Mouse (Mus musculus) T-helper 2 cell (primary cell): ENCODE results near the gene Olfr270.

Experiments used
- in situ Hi-C: fragments of 300-600 bp; cut with MboI, MseI; formaldehyde crosslinking; loops from one replicate; pipeline ENCODE4 v1.15.1; 2025; ENCODE audit warnings: high pct_unique_total_duplicates

The Olfr270 gene

GRCm38 (mm10) chr4:52964247-52964646, at the start of gene Olfr270:
TSS of gene Olfr270 (plus strand) at chr4:52964547.
- in situ Hi-C loops, result no loop called here

- in situ Hi-C loops, result no loop called here
These were observed 47.6 kb upstream of the Olfr270 start for GRCm38 (mm10) chr4:52916659-52917310.

GRCm38 (mm10) chr4:52917311-52917688, 47.0 kb upstream of the Olfr270 start:
- in situ Hi-C loops, result no loop called here

GRCm38 (mm10) chr4:52919078-52919477, 45.3 kb upstream of the Olfr270 start, which contains the start of gene Olfr272:
TSS of gene Olfr272 (minus strand) at chr4:52919178.
- in situ Hi-C loops, result no loop called here

- in situ Hi-C loops, result no loop called here
These were observed 33.9 kb upstream of the Olfr270 start for GRCm38 (mm10) chr4:52930480-52930879.

- in situ Hi-C loops, result no loop called here
These were observed 17.7 kb upstream of the Olfr270 start for GRCm38 (mm10) chr4:52946665-52947064.

GRCm38 (mm10) chr4:52949005-52949404, 15.3 kb upstream of the Olfr270 start:
- in situ Hi-C loops, result no loop called here

- in situ Hi-C loops, result no loop called here
These were observed 5.7 kb upstream of the Olfr270 start for GRCm38 (mm10) chr4:52958693-52959092.

- in situ Hi-C loops, result no loop called here
These were observed 20.9 kb downstream of the Olfr270 start for GRCm38 (mm10) chr4:52985216-52985615.

- in situ Hi-C loops, result no loop called here
These were observed 21.9 kb downstream of the Olfr270 start for GRCm38 (mm10) chr4:52986266-52986665.

- in situ Hi-C loops, result no loop called here
These were observed 24.9 kb downstream of the Olfr270 start, which contains the start of gene Nipsnap3a for GRCm38 (mm10) chr4:52989248-52989647. TSS of gene Nipsnap3a (plus strand) at chr4:52989272.

- in situ Hi-C loops, result no loop called here
These were observed 35.1 kb downstream of the Olfr270 start for GRCm38 (mm10) chr4:52999449-52999848.

- in situ Hi-C loops, result no loop called here
These were observed 35.8 kb downstream of the Olfr270 start for GRCm38 (mm10) chr4:53000154-53000553.

- in situ Hi-C loops, result no loop called here
These were observed 44.8 kb downstream of the Olfr270 start for GRCm38 (mm10) chr4:53009183-53009582.

GRCm38 (mm10) chr4:53009871-53010270, 45.5 kb downstream of the Olfr270 start:
- in situ Hi-C loops, result no loop called here

- in situ Hi-C loops, result no loop called here
These were observed 47.5 kb downstream of the Olfr270 start, which contains the start of gene Nipsnap3b for GRCm38 (mm10) chr4:53011732-53012361. TSS of gene Nipsnap3b (plus strand) at chr4:53011880.

GRCm38 (mm10) chr4:53014421-53014820, 50.1 kb downstream of the Olfr270 start:
- in situ Hi-C loops, result no loop called here

GRCm38 (mm10) chr4:53015024-53015423, 50.7 kb downstream of the Olfr270 start:
- in situ Hi-C loops, result no loop called here

- in situ Hi-C loops, result no loop called here
These were observed 54.0 kb downstream of the Olfr270 start for GRCm38 (mm10) chr4:53018392-53018791.
